Mouse (Mus musculus) C2C12 (cell line): ENCODE measurements around the gene Clstn1. TPM values are rescaled to one million over a fixed set of nuclear protein-coding genes. Genes with fewer than 3 reads are reported as not detected.

Experiments used
- H3K27me3 ChIP-seq: one replicate; pipeline ENCODE4 v1.6.1; 2011; ENCODE audit not compliant: control insufficient read depth, insufficient read depth, insufficient read length
- H3K36me3 ChIP-seq: one replicate; pipeline ENCODE4 v1.6.1; 2011; ENCODE audit not compliant: control insufficient read depth, insufficient read depth
- H3K4me3 ChIP-seq: one replicate; pipeline ENCODE4 v1.5.1; 2011; ENCODE audit warnings: mild to moderate bottlenecking, control low read depth; ENCODE audit not compliant: poor library complexity, insufficient read depth, severe bottlenecking
- H3K79me2 ChIP-seq: one replicate; pipeline ENCODE4 v1.6.1; 2011; ENCODE audit not compliant: control insufficient read depth, insufficient read depth
- H3K79me3 ChIP-seq: one replicate; pipeline ENCODE4 v1.6.1; 2011; ENCODE audit warnings: low read depth, control low read depth
- H3ac ChIP-seq: one replicate; pipeline ENCODE3; 2011; ENCODE audit warnings: low read depth; ENCODE audit not compliant: control insufficient read depth, insufficient read length
- CEBPB ChIP-seq: IDR thresholded peaks from one replicate; pipeline ENCODE4 v1.6.1; 2011; ENCODE audit warnings: low read depth, mild to moderate bottlenecking, control low read depth, moderate library complexity
- CTCF ChIP-seq: IDR thresholded peaks from one replicate; pipeline ENCODE4 v1.5.1; 2011; ENCODE audit not compliant: control insufficient read depth, insufficient read depth, insufficient read length
- FOSL1 ChIP-seq: IDR thresholded peaks from one replicate; pipeline ENCODE4 v1.8.0; 2011; ENCODE audit warnings: mild to moderate bottlenecking, low read length; ENCODE audit not compliant: poor library complexity, insufficient read depth, severe bottlenecking
- MAX ChIP-seq: IDR thresholded peaks from one replicate; pipeline ENCODE4 v1.6.1; 2011; ENCODE audit warnings: mild to moderate bottlenecking, control low read depth
- MYOD1 ChIP-seq: IDR thresholded peaks from one replicate; pipeline ENCODE4 v1.6.1; 2011; ENCODE audit warnings: low read depth; ENCODE audit not compliant: control insufficient read depth, insufficient read length
- MYOG ChIP-seq: IDR thresholded peaks from one replicate; pipeline ENCODE4 v1.6.1; 2011; ENCODE audit not compliant: control insufficient read depth, insufficient read length; ENCODE audit errors: extremely low read depth
- USF1 ChIP-seq: IDR thresholded peaks from one replicate; pipeline ENCODE4 v1.6.1; 2011; ENCODE audit warnings: low read depth, mild to moderate bottlenecking, control low read depth, moderate library complexity
- polyA plus RNA-seq: library from polyadenylated mRNA; unstranded; fragments of >200 nt; fragmentation: generic; extraction: Trizol; gene quantifications from one replicate; pipeline ENCODE4 v1.2.1, GENCODE M21; 2012; ENCODE audit warnings: missing spikeins

Gene Clstn1
- polyA plus RNA-seq, 1 experiment = 45.3 TPM

DNA sequence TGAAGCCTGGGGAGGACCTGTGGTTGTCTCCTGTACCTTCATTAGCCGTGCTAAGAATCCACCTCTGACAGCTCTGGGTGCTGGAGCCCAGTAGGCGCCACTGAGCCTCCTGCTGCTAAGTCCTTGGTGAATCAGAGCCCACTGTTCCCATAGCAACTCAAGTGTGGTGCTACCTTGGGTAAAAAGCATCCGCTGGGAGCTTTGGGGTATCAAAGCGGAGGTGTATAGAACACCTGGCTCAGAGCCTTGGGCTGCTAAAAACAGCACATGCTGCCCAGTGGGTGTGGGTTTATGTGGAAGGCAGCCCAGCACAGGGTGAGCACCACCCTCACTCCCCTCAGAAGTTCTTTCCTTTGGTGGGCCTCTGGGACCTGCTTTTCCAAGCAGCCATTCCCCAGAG is 30.2 kb upstream of the Clstn1 start:
- no peaks in the 10 kb centered on the region for H3K27me3 ChIP-seq
- H3K79me3 ChIP-seq = no peaks in the 10 kb centered on the region
- peaks cover 7% of the 10 kb centered on the region for H3K36me3 ChIP-seq
- TF ChIP-seq MAX (no peak), CEBPB (no peak), USF1 (no peak), FOSL1 (no peak), CTCF (no peak), MYOD1 (no peak), MYOG (no peak)
- no peak overlapping the region for H3ac ChIP-seq
- no peak overlapping the region for H3K4me3 ChIP-seq
- no peaks in the 10 kb centered on the region for H3K79me2 ChIP-seq

DNA sequence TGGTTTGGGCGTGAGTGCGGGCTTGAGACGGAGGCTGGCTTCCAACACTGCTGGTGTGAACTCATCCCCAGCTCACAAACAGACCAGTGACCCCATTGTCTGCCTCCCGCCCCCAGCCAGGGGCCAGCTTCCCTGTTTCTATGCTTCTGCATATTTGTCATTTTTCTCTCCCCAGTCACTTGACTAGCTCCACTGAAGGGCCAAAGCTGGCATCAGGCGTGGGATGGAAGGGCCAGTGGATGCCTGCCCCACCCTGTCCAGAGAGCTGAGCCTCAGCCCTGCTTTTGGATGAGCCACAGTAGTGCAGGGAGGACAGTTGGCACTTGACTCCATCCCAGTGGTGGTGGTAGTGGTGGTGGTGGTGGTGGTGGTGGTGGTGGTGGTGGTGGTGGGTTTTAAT is 28.4 kb upstream of the Clstn1 start:
- no peaks in the 10 kb centered on the region for H3K79me2 ChIP-seq
- H3K4me3 ChIP-seq = no peak overlapping the region
- H3ac ChIP-seq = no peak overlapping the region
- no peak for TF ChIP-seq USF1
- no peak for TF ChIP-seq CTCF
- no peak for TF ChIP-seq CEBPB
- TF ChIP-seq MYOG = no peak
- TF ChIP-seq MAX = no peak
- no peak for TF ChIP-seq MYOD1
- TF ChIP-seq FOSL1 = no peak
- no peaks in the 10 kb centered on the region for H3K27me3 ChIP-seq
- no peaks in the 10 kb centered on the region for H3K79me3 ChIP-seq
- H3K36me3 ChIP-seq = peaks cover 7% of the 10 kb centered on the region

DNA sequence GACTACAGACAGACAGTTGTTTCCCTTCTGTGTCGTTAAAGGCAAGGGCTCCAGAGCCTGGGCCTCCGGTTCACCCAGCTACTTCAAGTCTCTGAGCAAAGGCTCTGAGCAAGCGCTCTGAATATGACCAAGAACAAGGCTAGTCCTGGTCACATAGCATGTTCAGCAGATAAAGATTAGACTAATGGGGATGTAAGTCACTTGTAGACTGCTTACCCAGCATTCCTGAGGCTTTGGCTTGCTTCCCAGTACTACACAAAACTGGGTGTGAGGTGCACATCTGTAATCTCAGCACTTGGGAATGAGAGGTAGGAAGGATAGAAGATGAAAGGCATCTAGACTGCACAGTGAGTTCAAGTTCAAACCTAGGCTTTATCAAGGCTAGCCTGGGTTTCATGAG is 27.9 kb upstream of the Clstn1 start:
- Histone ChIP-seq H3K27me3 (no peaks in the 10 kb centered on the region), H3K79me3 (no peaks in the 10 kb centered on the region), H3K4me3 (no peak overlapping the region), H3ac (no peak overlapping the region), H3K79me2 (no peaks in the 10 kb centered on the region), H3K36me3 (peaks cover 7% of the 10 kb centered on the region)
- TF ChIP-seq CEBPB = no peak
- no peak for TF ChIP-seq MAX
- TF ChIP-seq FOSL1 = no peak
- TF ChIP-seq MYOG = no peak
- TF ChIP-seq MYOD1 = no peak
- TF ChIP-seq USF1 = no peak
- TF ChIP-seq CTCF = no peak

- no peak overlapping the region for H3K4me3 ChIP-seq
- H3K36me3 ChIP-seq = peaks cover 7% of the 10 kb centered on the region
- no peaks in the 10 kb centered on the region for H3K79me3 ChIP-seq
- H3K79me2 ChIP-seq = no peaks in the 10 kb centered on the region
- H3K27me3 ChIP-seq = no peaks in the 10 kb centered on the region
- TF ChIP-seq FOSL1 (no peak), CTCF (no peak), USF1 (no peak), CEBPB (no peak), MAX (no peak), MYOD1 (no peak), MYOG (no peak)
- no peak overlapping the region for H3ac ChIP-seq
Observed at GRCm38 (mm10) chr4:149561392-149561791, 24.9 kb upstream of the Clstn1 start.

GRCm38 (mm10) chr4:149561986-149562904 is 24.0 kb upstream of the Clstn1 start:
- Histone ChIP-seq H3K79me3 (no peaks in the 10 kb centered on the region), H3K79me2 (no peaks in the 10 kb centered on the region), H3K36me3 (peaks cover 7% of the 10 kb centered on the region), H3K4me3 (no peak overlapping the region), H3ac (no peak overlapping the region), H3K27me3 (no peaks in the 10 kb centered on the region)
- TF ChIP-seq CTCF = no peak
- TF ChIP-seq CEBPB = no peak
- TF ChIP-seq FOSL1 = no peak
- no peak for TF ChIP-seq MAX
- TF ChIP-seq USF1 = no peak
- no peak for TF ChIP-seq MYOG
- no peak for TF ChIP-seq MYOD1

- Histone ChIP-seq H3K27me3 (no peaks in the 10 kb centered on the region), H3K4me3 (no peak overlapping the region), H3K79me3 (no peaks in the 10 kb centered on the region), H3K79me2 (no peaks in the 10 kb centered on the region), H3K36me3 (peaks cover 7% of the 10 kb centered on the region), H3ac (no peak overlapping the region)
- TF ChIP-seq MYOD1 = no peak
- no peak for TF ChIP-seq MAX
- TF ChIP-seq MYOG = no peak
- no peak for TF ChIP-seq CEBPB
- no peak for TF ChIP-seq FOSL1
- no peak for TF ChIP-seq USF1
- no peak for TF ChIP-seq CTCF
Observed at GRCm38 (mm10) chr4:149562905-149563347, 23.3 kb upstream of the Clstn1 start.
